Mouse (Mus musculus) brown adipose tissue, adult 24 weeks (tissue): ENCODE measurements at regions not wholly inside any gene's neighbourhood (a gene's known extent, or its start where the extent isn't known, plus 50 kb on each side); places are given as distances from the start of the nearest gene placed in this dataset.
"Not testable (repeated sequence)": the region's sequence is repeated elsewhere in the genome, so short reads cannot be mapped to it uniquely, and the experiment has no call there.

Source experiments
- H3K27ac ChIP-seq: fragments of 200-500 bp; replicated peaks from 2 replicates; pipeline ENCODE4 v1.5.1; 2012; ENCODE audit warnings: low read depth, mild to moderate bottlenecking, low read length
- H3K4me1 ChIP-seq: fragments of 200-500 bp; 2 replicates; pipeline ENCODE4 v1.6.1; 2012; ENCODE audit warnings: low read length, mixed read lengths; ENCODE audit not compliant: control insufficient read depth, insufficient read depth, insufficient read length
- H3K4me3 ChIP-seq: fragments of 200-500 bp; 2 replicates; pipeline ENCODE4 v1.5.1; 2012; ENCODE audit warnings: low read depth, mild to moderate bottlenecking, low read length, moderate library complexity; ENCODE audit not compliant: insufficient read depth

DNA sequence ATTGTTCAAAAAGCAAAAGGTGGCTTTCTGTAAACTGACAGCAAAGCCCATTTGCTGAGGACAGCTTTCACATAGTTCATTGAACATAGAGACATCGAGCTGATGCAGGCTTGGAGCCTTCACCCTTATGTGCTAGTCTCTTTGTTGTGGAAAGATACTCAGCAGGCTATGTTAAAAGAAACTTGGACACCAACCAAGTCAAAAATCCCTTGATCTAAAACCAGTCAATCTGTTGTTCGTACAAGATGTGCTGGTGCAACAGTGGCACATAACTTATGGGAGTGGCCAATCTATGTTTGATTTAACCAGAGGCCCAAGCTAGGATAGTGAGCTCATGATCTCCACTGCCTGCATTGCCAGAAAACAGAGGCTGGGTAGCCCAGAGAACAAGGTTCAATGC lies 462.6 kb downstream of the Cylc2 start:
- no peak overlapping the region for H3K4me3 ChIP-seq
- H3K27ac ChIP-seq = no peak overlapping the region
- no peaks in the 10 kb centered on the region for H3K4me1 ChIP-seq

GRCm38 (mm10) chr4:51683345-51683744 lies 466.9 kb downstream of the Cylc2 start:
- H3K27ac ChIP-seq, H3K4me3 ChIP-seq, H3K4me1 ChIP-seq: not testable (repeated sequence)

- Histone ChIP-seq H3K27ac (no peak overlapping the region), H3K4me3 (no peak overlapping the region), H3K4me1 (no peaks in the 10 kb centered on the region)
These were observed 470.2 kb downstream of the Cylc2 start for GRCm38 (mm10) chr4:51686651-51687050.
